Comparison of ENCODE assay signal across 31 mouse cellular contexts in genomic region chr13:116688714-116689113, GRCm38 (mm10).
"Had no signal": no experiment of that assay in that cellular context is flagged by ENCODE, and none has a peak within 500 bp of the region (broad histone marks: within the 10 kb centered on the region; RNA-seq: fewer than 3 reads in every experiment).

No protein-coding gene starts in this region.

- H3K27ac ChIP-seq: limb, embryonic 10.5 days; limb, embryonic 12.5 days; limb, embryonic 13.5 days; limb, embryonic 15.5 days; liver, embryonic 12.5 days; liver, embryonic 13.5 days; liver, embryonic 14.5 days; liver, embryonic 15.5 days; lung, embryonic 15.5 days; macrophage; midbrain, embryonic 10.5 days; midbrain, embryonic 12.5 days; midbrain, embryonic 13.5 days; midbrain, embryonic 15.5 days had no signal

- H3K9ac ChIP-seq: limb, embryonic 12.5 days; limb, embryonic 13.5 days; limb, embryonic 15.5 days; liver, embryonic 12.5 days; liver, embryonic 13.5 days; liver, embryonic 14.5 days; liver, embryonic 15.5 days; liver, postnatal 0 days; lung, embryonic 14.5 days; lung, embryonic 15.5 days; midbrain, embryonic 12.5 days; midbrain, embryonic 13.5 days; midbrain, embryonic 15.5 days had no signal

- ATAC-seq: liver, embryonic 12.5 days; liver, postnatal 0 days; lung, postnatal 0 days; midbrain, embryonic 13.5 days; midbrain, embryonic 15.5 days; midbrain, embryonic 16.5 days had no signal

- H3K4me1 ChIP-seq: limb, embryonic 10.5 days; limb, embryonic 12.5 days; limb, embryonic 13.5 days; limb, embryonic 15.5 days; liver, embryonic 12.5 days; liver, embryonic 13.5 days; liver, embryonic 15.5 days; lung, embryonic 15.5 days; megakaryocyte, embryonic 14.5 days; midbrain, embryonic 10.5 days; midbrain, embryonic 12.5 days; midbrain, embryonic 13.5 days; midbrain, embryonic 15.5 days had no signal

- H3K9me3 ChIP-seq: limb, embryonic 10.5 days; limb, embryonic 12.5 days; limb, embryonic 13.5 days; limb, embryonic 15.5 days; liver, embryonic 12.5 days; liver, embryonic 13.5 days; liver, embryonic 15.5 days; lung, embryonic 15.5 days; megakaryocyte, embryonic 14.5 days; midbrain, embryonic 10.5 days; midbrain, embryonic 12.5 days; midbrain, embryonic 15.5 days had no signal

- DNase-seq: left cerebral cortex, postnatal 4 days; liver; liver, embryonic 13.5 days; liver, postnatal 0 days; lung, adult 18-20 months; lung, adult 2 months; lung, embryonic 14.5 days; lung, postnatal 10 days; lung, postnatal 14 days; lung, postnatal 36 days; lung, postnatal 4 days; midbrain, embryonic 14.5 days had no signal

- H3K4me3 ChIP-seq: limb, embryonic 10.5 days; limb, embryonic 12.5 days; limb, embryonic 13.5 days; limb, embryonic 15.5 days; liver, embryonic 12.5 days; liver, embryonic 13.5 days; liver, embryonic 15.5 days; lung, embryonic 15.5 days; megakaryocyte, embryonic 14.5 days; midbrain, embryonic 10.5 days; midbrain, embryonic 12.5 days; midbrain, embryonic 13.5 days; midbrain, embryonic 15.5 days; myocyte had no signal

- H3K4me2 ChIP-seq: limb, embryonic 12.5 days; limb, embryonic 13.5 days; limb, embryonic 15.5 days; liver, embryonic 11.5 days; liver, embryonic 12.5 days; liver, embryonic 13.5 days; liver, embryonic 15.5 days; lung, embryonic 14.5 days; lung, embryonic 15.5 days; midbrain, embryonic 11.5 days; midbrain, embryonic 12.5 days; midbrain, embryonic 13.5 days; midbrain, embryonic 15.5 days had no signal

- H3K36me3 ChIP-seq: limb, embryonic 10.5 days; limb, embryonic 12.5 days; limb, embryonic 13.5 days; limb, embryonic 15.5 days; liver, embryonic 12.5 days; liver, embryonic 13.5 days; liver, embryonic 15.5 days; lung, embryonic 15.5 days; midbrain, embryonic 10.5 days; midbrain, embryonic 12.5 days; midbrain, embryonic 13.5 days; midbrain, embryonic 15.5 days had no signal

- H3K27me3 ChIP-seq: limb, embryonic 12.5 days; limb, embryonic 13.5 days; limb, embryonic 15.5 days; liver, embryonic 12.5 days; liver, embryonic 13.5 days; liver, embryonic 15.5 days; lung, embryonic 15.5 days; megakaryocyte, embryonic 14.5 days; midbrain, embryonic 12.5 days; midbrain, embryonic 13.5 days; midbrain, embryonic 15.5 days had no signal
